Mouse (Mus musculus) small intestine, adult 2 months (tissue): ENCODE data around the gene Gm4969.

Source experiments
- CTCF ChIP-seq: fragments of 200-500 bp; IDR thresholded peaks from 2 replicates; pipeline ENCODE4 v1.5.1; 2012; ENCODE audit warnings: low read depth, mild to moderate bottlenecking, control low read depth, inconsistent platforms, low read length, moderate library complexity, mixed read lengths; ENCODE audit not compliant: insufficient replicate concordance, insufficient read length; ENCODE audit errors: extremely low read depth
- POLR2A ChIP-seq: fragments of 200-500 bp; IDR thresholded peaks from 2 replicates; pipeline ENCODE4 v1.6.1; 2012; ENCODE audit warnings: low read depth, mild to moderate bottlenecking, control low read depth, inconsistent platforms, low read length, moderate library complexity

- TF ChIP-seq CTCF, result no peak
- no peak for TF ChIP-seq POLR2A
These were observed 46.0 kb upstream of the Gm4969 start for GRCm38 (mm10) chr7:19164189-19164588.
